Mouse (Mus musculus) heart, embryonic 10.5 days (tissue): ENCODE measurements around the gene Sptbn2. TPM values are rescaled to one million over a fixed set of nuclear protein-coding genes. Genes with fewer than 3 reads are reported as not detected.

Experiments
- DNase-seq: peaks from one replicate; pipeline ENCODE4 v3.0.0-alpha.2; 2017; ENCODE audit warnings: low spot score
- H3K27ac ChIP-seq: fragments of 300-500 bp; sonication (generic); 2 replicates; pipeline ENCODE4 v1.5.1; 2016; ENCODE audit warnings: mild to moderate bottlenecking
- H3K27me3 ChIP-seq: fragments of 300-500 bp; sonication (generic); 2 replicates; pipeline ENCODE4 v1.6.1; 2016; ENCODE audit warnings: mild to moderate bottlenecking; ENCODE audit not compliant: poor library complexity, insufficient read depth, severe bottlenecking
- H3K36me3 ChIP-seq: fragments of 300-500 bp; sonication (generic); 2 replicates; pipeline ENCODE4 v1.6.1; 2016; ENCODE audit warnings: mild to moderate bottlenecking, moderate library complexity
- H3K4me1 ChIP-seq: fragments of 300-500 bp; sonication (generic); 2 replicates; pipeline ENCODE4 v1.6.1; 2016; ENCODE audit warnings: mild to moderate bottlenecking
- H3K4me3 ChIP-seq: fragments of 300-500 bp; sonication (generic); 2 replicates; pipeline ENCODE4 v1.5.1; 2016; ENCODE audit warnings: mild to moderate bottlenecking, moderate library complexity
- H3K9me3 ChIP-seq: fragments of 300-500 bp; sonication (generic); 2 replicates; pipeline ENCODE4 v1.6.1; 2016; ENCODE audit warnings: mild to moderate bottlenecking, moderate library complexity
- WGBS: fragments of 180-500 bp; shearing (Covaris S2); methylation state at CpG from one replicate; pipeline ENCODE4 v1.1.7; 2016; 5-methylcytosine and 5-hydroxymethylcytosine counted together
- polyA plus RNA-seq: library from polyadenylated mRNA; unstranded; fragments of >200 nt; fragmentation: Nextera tagmentation; extraction: Ambion mirVana; gene quantifications from 2 replicates; pipeline ENCODE4 v1.2.1, GENCODE M21; 2016

The Sptbn2 gene
- polyA plus RNA-seq, 1 experiment from 2014 or later, result 1.6 TPM

- Histone ChIP-seq H3K4me1 (peaks cover 12% of the 10 kb centered on the region), H3K27ac (no peak overlapping the region), H3K9me3 (no peaks in the 10 kb centered on the region), H3K27me3 (no peaks in the 10 kb centered on the region), H3K36me3 (peaks cover 65% of the 10 kb centered on the region), H3K4me3 (no peak overlapping the region)
- WGBS, result 96% methylated on average over 5 of the region's 5 CpGs
- no peak for DNase-seq
Observed at GRCm38 (mm10) chr19:4799083-4799482, 88.1 kb downstream of the Sptbn2 start.

Other genes with a start within 250 kb of the Sptbn2 start
- gene Syt12, start 233.7 kb upstream of the Sptbn2 start, polyA plus RNA-seq, result 0.89 and 0.97 TPM in 2 replicates
- gene 2010003K11Rik, start 212.6 kb upstream of the Sptbn2 start, polyA plus RNA-seq, result not detected in 2 replicates
- 21.4 and 25.3 TPM in 2 replicates for gene Pcx, start 200.7 kb upstream of the Sptbn2 start, polyA plus RNA-seq
- 4.4 and 7.2 TPM in 2 replicates for gene Lrfn4, start 95.5 kb upstream of the Sptbn2 start, polyA plus RNA-seq
- 53.1 and 61.9 TPM in 2 replicates for gene Rce1, start 85.5 kb upstream of the Sptbn2 start, polyA plus RNA-seq
- 2.1 and 2.2 TPM in 2 replicates for gene Gm960, start 12.5 kb upstream of the Sptbn2 start, polyA plus RNA-seq
- 44.8 and 59.1 TPM in 2 replicates for gene Rbm4b, start 45.3 kb downstream of the Sptbn2 start, polyA plus RNA-seq
- gene Rbm4, start 82.7 kb downstream of the Sptbn2 start, polyA plus RNA-seq, result 59.6 and 68.1 TPM in 2 replicates
- 21.5 and 23.0 TPM in 2 replicates for gene Gm21992, start 100.4 kb downstream of the Sptbn2 start, polyA plus RNA-seq
- gene Rbm14, start 100.5 kb downstream of the Sptbn2 start, polyA plus RNA-seq, result 78.0 and 92.7 TPM in 2 replicates
- gene Ccs, start 128.2 kb downstream of the Sptbn2 start, polyA plus RNA-seq, result 39.7 and 54.2 TPM in 2 replicates
- gene Ccdc87, start 128.2 kb downstream of the Sptbn2 start, polyA plus RNA-seq, result 0.17 TPM in 1 of 2 replicates, not detected in the other
- gene Ctsf, start 144.0 kb downstream of the Sptbn2 start, polyA plus RNA-seq, result 30.3 and 32.2 TPM in 2 replicates
- gene Actn3, start 166.7 kb downstream of the Sptbn2 start, polyA plus RNA-seq, result 6.8 and 9.9 TPM in 2 replicates
- 10.2 and 12.3 TPM in 2 replicates for gene Zdhhc24, start 167.5 kb downstream of the Sptbn2 start, polyA plus RNA-seq
- 3.1 and 3.2 TPM in 2 replicates for gene Bbs1, start 195.5 kb downstream of the Sptbn2 start, polyA plus RNA-seq
- gene Dpp3, start 217.1 kb downstream of the Sptbn2 start, polyA plus RNA-seq, result 155 and 156 TPM in 2 replicates
- gene Peli3, start 232.0 kb downstream of the Sptbn2 start, polyA plus RNA-seq, result 0.32 and 1.0 TPM in 2 replicates